ENCODE assay signal across 8 mouse cellular contexts in the genomic region with DNA sequence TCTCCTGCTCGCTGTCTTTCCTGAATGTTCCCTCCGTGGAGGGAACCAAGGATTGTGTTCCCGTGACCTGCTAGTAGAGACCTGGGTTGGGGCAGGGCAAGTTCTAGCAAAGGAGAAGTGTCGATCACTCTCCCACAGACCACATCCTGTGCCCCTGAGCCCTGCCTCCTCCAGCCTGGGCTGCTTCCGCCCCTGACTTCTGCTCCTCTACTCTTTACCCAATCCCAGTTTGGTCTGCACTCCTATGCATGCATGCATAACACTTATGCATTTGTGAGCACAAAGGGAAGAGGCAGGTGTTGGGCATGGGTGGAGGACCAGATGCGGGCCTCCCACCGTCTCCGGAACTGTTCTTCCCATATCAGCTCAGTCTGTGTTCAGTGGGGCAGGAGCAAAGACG. TPM values are rescaled to one million over a fixed set of nuclear protein-coding genes. Genes with fewer than 3 reads are reported as not detected.
A peak's percentile ranks its signal among the peaks of the same experiment; 100 is the strongest.
DNase-seq lines count a peak whose midpoint lies in the region; ATAC-seq and TF ChIP-seq lines count a peak whose summit lies in the region.

No protein-coding gene starts in this region.

- TF ChIP-seq CTCF in intestine, postnatal 0 days (IDR thresholded peaks at IDR 0.05; ENCODE audit: low read depth): no peak
- no peak for TF ChIP-seq CTCF in lung, postnatal 0 days (IDR thresholded peaks at IDR 0.05)

- H3K4me1 ChIP-seq in neural tube, embryonic 11.5 days (ENCODE audit: control insufficient read depth, insufficient read depth, low read length): peaks cover 20% of the 10 kb centered on the region
- peaks cover 15% of the 10 kb centered on the region for H3K4me1 ChIP-seq in intestine, postnatal 0 days (replicated peaks; ENCODE audit: control insufficient read depth, insufficient read depth, low read length)
- peaks cover 36% of the 10 kb centered on the region for H3K4me1 ChIP-seq in lung, postnatal 0 days (ENCODE audit: insufficient read depth, low read depth, low read length)

- H3K36me3 ChIP-seq in neural tube, embryonic 11.5 days (ENCODE audit: control insufficient read depth, insufficient read depth, low read length): no peaks in the 10 kb centered on the region; the same call in 1 of the 2 replicates
- H3K36me3 ChIP-seq in intestine, postnatal 0 days (ENCODE audit: control insufficient read depth, insufficient read depth): peaks cover 20% of the 10 kb centered on the region
- peaks cover 5% of the 10 kb centered on the region; the same call in 1 of the 2 replicates for H3K36me3 ChIP-seq in lung, postnatal 0 days (ENCODE audit: insufficient read depth, low read length)

- no peak overlapping the region for H3K4me3 ChIP-seq in neural tube, embryonic 11.5 days (ENCODE audit: low read depth, low read length)
- peak overlapping the region; percentile 73 for H3K4me3 ChIP-seq in intestine, postnatal 0 days (ENCODE audit: low read depth, low read length)
- H3K4me3 ChIP-seq in lung, postnatal 0 days (ENCODE audit: low read depth, low read length): peak overlapping the region; percentile 89

- DNase-seq in neural tube, embryonic 11.5 days (ENCODE audit: low spot score): no peak
- DNase-seq in neural tube, embryonic 10.5 days (ENCODE audit: extremely low spot score, low spot score): no peak
- peak; percentile 97 for DNase-seq in heart, adult 11 months
- DNase-seq in lung, postnatal 0 days (ENCODE audit: low spot score): peak; percentile 64
- DNase-seq in spleen, adult 12 weeks (ENCODE audit: low spot score): peak; percentile 39
- no peak for DNase-seq in retina, postnatal 1 day
- no peak for DNase-seq in urinary bladder, adult 2 months (ENCODE audit: low spot score)

- no peak for ATAC-seq in neural tube, embryonic 11.5 days (ENCODE audit: insufficient read depth, low FRiP score, low TSS enrichment)
- ATAC-seq in intestine, postnatal 0 days: no peak
- no peak for ATAC-seq in lung, postnatal 0 days

- no peaks in the 10 kb centered on the region for H3K9me3 ChIP-seq in neural tube, embryonic 11.5 days (ENCODE audit: control insufficient read depth, low read length)
- H3K9me3 ChIP-seq in intestine, postnatal 0 days (ENCODE audit: control insufficient read depth): no peaks in the 10 kb centered on the region
- H3K9me3 ChIP-seq in lung, postnatal 0 days (ENCODE audit: low read length): no peaks in the 10 kb centered on the region

- 67% methylated on average over 9 of the region's 9 CpGs for WGBS in neural tube, embryonic 11.5 days
- WGBS in intestine, postnatal 0 days: 37% methylated on average over 9 of the region's 9 CpGs
- WGBS in lung, postnatal 0 days: 28% methylated on average over 9 of the region's 9 CpGs

- peak overlapping the region; percentile 82 for H3K4me2 ChIP-seq in neural tube, embryonic 11.5 days (ENCODE audit: low read depth)
- peak overlapping the region; percentile 72 for H3K4me2 ChIP-seq in intestine, postnatal 0 days (replicated peaks; ENCODE audit: low read depth)
- peak overlapping the region; percentile 70 for H3K4me2 ChIP-seq in lung, postnatal 0 days (replicated peaks; ENCODE audit: low read depth, low read length)

- H3K27me3 ChIP-seq in neural tube, embryonic 11.5 days (ENCODE audit: control insufficient read depth, insufficient read depth, low read length): no peaks in the 10 kb centered on the region
- no peaks in the 10 kb centered on the region for H3K27me3 ChIP-seq in intestine, postnatal 0 days (replicated peaks; ENCODE audit: control insufficient read depth, insufficient read depth, low read length)
- H3K27me3 ChIP-seq in lung, postnatal 0 days (replicated peaks; ENCODE audit: insufficient read depth, low read length): no peaks in the 10 kb centered on the region

- TF ChIP-seq EP300 in lung, postnatal 0 days (IDR thresholded peaks at IDR 0.05): no peak

- H3K27ac ChIP-seq in neural tube, embryonic 11.5 days (ENCODE audit: low read depth, low read length): no peak overlapping the region
- H3K27ac ChIP-seq in intestine, postnatal 0 days (ENCODE audit: low read depth, low read length): peak overlapping the region; percentile 93
- peak overlapping the region; percentile 98 for H3K27ac ChIP-seq in lung, postnatal 0 days (ENCODE audit: low read length)

- no peak overlapping the region for H3K9ac ChIP-seq in neural tube, embryonic 11.5 days (ENCODE audit: low read length)
- peak overlapping the region; percentile 65; the same call in 1 of the 2 replicates for H3K9ac ChIP-seq in intestine, postnatal 0 days (ENCODE audit: low read depth, low read length)
- peak overlapping the region; percentile 73 for H3K9ac ChIP-seq in lung, postnatal 0 days (replicated peaks; ENCODE audit: low read depth)

RNA-seq across cellular contexts. Expression of a gene that starts 2.2 kb away (rescaled TPM):
- polyA plus RNA-seq in neural tube, embryonic 11.5 days (2014; fragmentation: Nextera tagmentation; extraction: Ambion mirVana): 6.7 and 8.2 TPM in 2 replicates
- polyA plus RNA-seq in intestine, postnatal 0 days (2015; fragmentation: Nextera tagmentation; extraction: Ambion mirVana): 1.3 and 1.8 TPM in 2 replicates
- polyA plus RNA-seq in lung, postnatal 0 days (2015; fragmentation: Nextera tagmentation; extraction: Ambion mirVana): 11.6 and 12.3 TPM in 2 replicates
- polyA plus RNA-seq in urinary bladder, adult 2 months (2012; rRNA removed): 22.7 and 24.6 TPM in 2 replicates

RNA-seq across cellular contexts. Expression of a gene that starts 2.2 kb away (rescaled TPM):
- polyA plus RNA-seq in neural tube, embryonic 11.5 days (2014; fragmentation: Nextera tagmentation; extraction: Ambion mirVana): 31.6 and 39.0 TPM in 2 replicates
- polyA plus RNA-seq in intestine, postnatal 0 days (2015; fragmentation: Nextera tagmentation; extraction: Ambion mirVana): 31.5 and 31.6 TPM in 2 replicates
- 47.4 and 50.7 TPM in 2 replicates for polyA plus RNA-seq in lung, postnatal 0 days (2015; fragmentation: Nextera tagmentation; extraction: Ambion mirVana)
- polyA plus RNA-seq in urinary bladder, adult 2 months (2012; rRNA removed): 17.4 and 19.6 TPM in 2 replicates

RNA-seq across cellular contexts. Expression of a gene that starts 2.4 kb away (rescaled TPM):
- polyA plus RNA-seq in neural tube, embryonic 11.5 days (2014; fragmentation: Nextera tagmentation; extraction: Ambion mirVana): 0.21 TPM in 1 of 2 replicates, not detected in the other
- 0.16 and 0.25 TPM in 2 replicates for polyA plus RNA-seq in intestine, postnatal 0 days (2015; fragmentation: Nextera tagmentation; extraction: Ambion mirVana)
- 0.19 and 0.51 TPM in 2 replicates for polyA plus RNA-seq in lung, postnatal 0 days (2015; fragmentation: Nextera tagmentation; extraction: Ambion mirVana)
- 0.81 and 0.94 TPM in 2 replicates for polyA plus RNA-seq in urinary bladder, adult 2 months (2012; rRNA removed)

RNA-seq across cellular contexts. Expression of a gene that starts 10.0 kb away (rescaled TPM):
- 5.6 and 6.0 TPM in 2 replicates for polyA plus RNA-seq in neural tube, embryonic 11.5 days (2014; fragmentation: Nextera tagmentation; extraction: Ambion mirVana)
- 2.3 and 4.8 TPM in 2 replicates for polyA plus RNA-seq in intestine, postnatal 0 days (2015; fragmentation: Nextera tagmentation; extraction: Ambion mirVana)
- polyA plus RNA-seq in lung, postnatal 0 days (2015; fragmentation: Nextera tagmentation; extraction: Ambion mirVana): 12.3 and 13.2 TPM in 2 replicates
- polyA plus RNA-seq in urinary bladder, adult 2 months (2012; rRNA removed): 41.4 and 41.6 TPM in 2 replicates

RNA-seq across cellular contexts. Expression of a gene that starts 14.3 kb away (rescaled TPM):
- polyA plus RNA-seq in neural tube, embryonic 11.5 days (2014; fragmentation: Nextera tagmentation; extraction: Ambion mirVana): 0.12 and 0.24 TPM in 2 replicates
- 0.09 and 0.18 TPM in 2 replicates for polyA plus RNA-seq in intestine, postnatal 0 days (2015; fragmentation: Nextera tagmentation; extraction: Ambion mirVana)
- polyA plus RNA-seq in lung, postnatal 0 days (2015; fragmentation: Nextera tagmentation; extraction: Ambion mirVana): 0.80 and 0.96 TPM in 2 replicates
- 1.2 and 1.4 TPM in 2 replicates for polyA plus RNA-seq in urinary bladder, adult 2 months (2012; rRNA removed)

Comparison
In these comparisons a context has a peak if more than half of its experiments do, and no peak if none do; other contexts are left out.
1. DNase-seq: peak in heart, adult 11 months (single experiment), lung, postnatal 0 days (single experiment) and spleen, adult 12 weeks (single experiment); none in neural tube, embryonic 11.5 days (single experiment), neural tube, embryonic 10.5 days (single experiment), retina, postnatal 1 day (single experiment) and urinary bladder, adult 2 months (single experiment).
2. Peak in every context shown above with its lines, with median percentiles within 50 percentile points of each other: H3K4me2 ChIP-seq.